Mouse (Mus musculus): ENCODE measurements around the gene Armc10. TPM values are rescaled to one million over a fixed set of nuclear protein-coding genes. Genes with fewer than 3 reads are reported as not detected.
"Not testable (repeated sequence)": the region's sequence is repeated elsewhere in the genome, so short reads cannot be mapped to it uniquely, and the experiment has no call there.

Armc10 gene
- polyA plus RNA-seq (2015; fragmentation: Nextera tagmentation; extraction: Ambion mirVana): 6.0 and 6.3 TPM in 2 replicates

GRCm38 (mm10) chr5:21645439-21646132 lies at the start of gene Armc10, which contains the start of gene Fbxl13:
TSS of gene Armc10 (plus strand) at chr5:21645813.
TSS of gene Fbxl13 (minus strand) at chr5:21645634.
- Histone ChIP-seq H3K27ac (ENCODE audit: low read length) (peak within 1 kb of the TSS; percentile 76), H3K4me1 (ENCODE audit: control insufficient read depth, low read depth, low read length) (peaks cover 13% of the 10 kb centered on the region), H3K36me3 (ENCODE audit: control insufficient read depth, insufficient read depth) (no peaks in the 10 kb centered on the region; the same call in 1 of the 2 replicates), H3K4me3 (ENCODE audit: low read depth, low read length) (peak within 1 kb of the TSS; percentile 77), H3K4me2 (ENCODE audit: low read depth, low read length) (peak within 1 kb of the TSS; percentile 80), H3K9ac (ENCODE audit: low read depth, low read length) (peak within 1 kb of the TSS; percentile 79), H3K9me3 (replicated peaks; ENCODE audit: control insufficient read depth, low read length) (no peaks in the 10 kb centered on the region), H3K27me3 (ENCODE audit: control insufficient read depth, insufficient read depth, low read depth, low read length) (peaks cover 2% of the 10 kb centered on the region)
- ATAC-seq (ENCODE audit: low read depth): peak; percentile 94
- under 1% methylated on average over 40 of the region's 40 CpGs for WGBS (ENCODE audit: insufficient replicate concordance)

DNA sequence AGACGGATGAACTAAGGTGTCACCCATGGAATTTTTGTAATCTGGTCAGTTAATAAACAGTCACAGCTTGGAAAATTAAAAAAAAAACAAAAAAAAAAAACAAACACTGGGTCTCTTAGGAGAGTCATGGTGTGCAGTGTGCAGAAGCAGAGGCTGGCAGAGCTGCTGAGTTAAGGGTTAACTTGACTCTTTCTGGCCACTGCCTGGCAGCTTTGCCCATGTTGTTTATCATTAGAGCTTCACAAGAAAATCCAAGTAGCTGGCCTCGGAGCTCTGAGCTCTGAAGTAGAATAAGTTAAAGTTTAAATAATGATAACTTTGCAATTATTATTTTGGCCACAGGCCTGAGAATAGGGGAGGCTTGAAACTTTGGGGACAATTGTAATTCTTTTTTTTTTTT lies 46.1 kb upstream of the Armc10 start:
- not testable (repeated sequence) for ATAC-seq (ENCODE audit: low read depth)

GRCm38 (mm10) chr5:21599961-21600360 lies 45.7 kb upstream of the Armc10 start:
- Histone ChIP-seq H3K27ac (ENCODE audit: low read length) (no peak overlapping the region), H3K9ac (ENCODE audit: low read depth, low read length) (no peak overlapping the region), H3K4me2 (ENCODE audit: low read depth, low read length) (no peak overlapping the region), H3K27me3 (ENCODE audit: control insufficient read depth, insufficient read depth, low read depth, low read length) (no peaks in the 10 kb centered on the region), H3K36me3 (ENCODE audit: control insufficient read depth, insufficient read depth) (no peaks in the 10 kb centered on the region), H3K9me3 (replicated peaks; ENCODE audit: control insufficient read depth, low read length) (no peaks in the 10 kb centered on the region), H3K4me3 (ENCODE audit: low read depth, low read length) (no peak overlapping the region), H3K4me1 (ENCODE audit: control insufficient read depth, low read depth, low read length) (no peaks in the 10 kb centered on the region)
- WGBS (ENCODE audit: insufficient replicate concordance): 68% methylated on average over 4 of the region's 4 CpGs
- ATAC-seq (ENCODE audit: low read depth): no peak

More for the DNA sequence above, 46.1 kb upstream of the Armc10 start:
- not testable (repeated sequence) for H3K9me3 ChIP-seq (replicated peaks; ENCODE audit: control insufficient read depth, low read length); H3K4me3 ChIP-seq (ENCODE audit: low read depth, low read length); H3K4me2 ChIP-seq (ENCODE audit: low read depth, low read length); H3K4me1 ChIP-seq (ENCODE audit: control insufficient read depth, low read depth, low read length); H3K9ac ChIP-seq (ENCODE audit: low read depth, low read length); H3K36me3 ChIP-seq (ENCODE audit: control insufficient read depth, insufficient read depth); H3K27ac ChIP-seq (ENCODE audit: low read length); H3K27me3 ChIP-seq (ENCODE audit: control insufficient read depth, insufficient read depth, low read depth, low read length)
- 38% methylated on average over 2 of the region's 2 CpGs for WGBS (ENCODE audit: insufficient replicate concordance)

GRCm38 (mm10) chr5:21605936-21606335 lies 39.7 kb upstream of the Armc10 start:
- Histone ChIP-seq H3K4me2 (ENCODE audit: low read depth, low read length) (no peak overlapping the region), H3K4me1 (ENCODE audit: control insufficient read depth, low read depth, low read length) (no peaks in the 10 kb centered on the region), H3K4me3 (ENCODE audit: low read depth, low read length) (no peak overlapping the region), H3K27me3 (ENCODE audit: control insufficient read depth, insufficient read depth, low read depth, low read length) (no peaks in the 10 kb centered on the region), H3K27ac (ENCODE audit: low read length) (no peak overlapping the region), H3K9ac (ENCODE audit: low read depth, low read length) (no peak overlapping the region), H3K36me3 (ENCODE audit: control insufficient read depth, insufficient read depth) (no peaks in the 10 kb centered on the region), H3K9me3 (replicated peaks; ENCODE audit: control insufficient read depth, low read length) (no peaks in the 10 kb centered on the region)
- ATAC-seq (ENCODE audit: low read depth): no peak
- 42% methylated on average over 6 of the region's 6 CpGs for WGBS (ENCODE audit: insufficient replicate concordance)

GRCm38 (mm10) chr5:21608311-21609304 lies 37.0 kb upstream of the Armc10 start:
- no peak overlapping the region for H3K27ac ChIP-seq (ENCODE audit: low read length)
- no peaks in the 10 kb centered on the region for H3K36me3 ChIP-seq (ENCODE audit: control insufficient read depth, insufficient read depth)
- H3K9me3 ChIP-seq (replicated peaks; ENCODE audit: control insufficient read depth, low read length): no peaks in the 10 kb centered on the region
- no peak overlapping the region for H3K9ac ChIP-seq (ENCODE audit: low read depth, low read length)
- no peaks in the 10 kb centered on the region for H3K27me3 ChIP-seq (ENCODE audit: control insufficient read depth, insufficient read depth, low read depth, low read length)
- WGBS (ENCODE audit: insufficient replicate concordance): 64% methylated on average over 12 of the region's 12 CpGs
- H3K4me2 ChIP-seq (ENCODE audit: low read depth, low read length): no peak overlapping the region
- H3K4me3 ChIP-seq (ENCODE audit: low read depth, low read length): no peak overlapping the region
- H3K4me1 ChIP-seq (ENCODE audit: control insufficient read depth, low read depth, low read length): no peaks in the 10 kb centered on the region
- ATAC-seq (ENCODE audit: low read depth): no peak

GRCm38 (mm10) chr5:21610996-21611395 lies 34.6 kb upstream of the Armc10 start:
- H3K4me3 ChIP-seq (ENCODE audit: low read depth, low read length): no peak overlapping the region
- no peaks in the 10 kb centered on the region for H3K4me1 ChIP-seq (ENCODE audit: control insufficient read depth, low read depth, low read length)
- no peak overlapping the region for H3K27ac ChIP-seq (ENCODE audit: low read length)
- WGBS (ENCODE audit: insufficient replicate concordance): 13% methylated on average over 3 of the region's 3 CpGs
- H3K36me3 ChIP-seq (ENCODE audit: control insufficient read depth, insufficient read depth): no peaks in the 10 kb centered on the region
- no peaks in the 10 kb centered on the region for H3K27me3 ChIP-seq (ENCODE audit: control insufficient read depth, insufficient read depth, low read depth, low read length)
- no peak overlapping the region for H3K4me2 ChIP-seq (ENCODE audit: low read depth, low read length)
- H3K9ac ChIP-seq (ENCODE audit: low read depth, low read length): no peak overlapping the region
- no peaks in the 10 kb centered on the region for H3K9me3 ChIP-seq (replicated peaks; ENCODE audit: control insufficient read depth, low read length)
- ATAC-seq (ENCODE audit: low read depth): no peak

GRCm38 (mm10) chr5:21614299-21614698 lies 31.3 kb upstream of the Armc10 start:
- H3K4me1 ChIP-seq (ENCODE audit: control insufficient read depth, low read depth, low read length); H3K9me3 ChIP-seq (replicated peaks; ENCODE audit: control insufficient read depth, low read length); H3K9ac ChIP-seq (ENCODE audit: low read depth, low read length); H3K4me3 ChIP-seq (ENCODE audit: low read depth, low read length); H3K36me3 ChIP-seq (ENCODE audit: control insufficient read depth, insufficient read depth); H3K27me3 ChIP-seq (ENCODE audit: control insufficient read depth, insufficient read depth, low read depth, low read length); H3K4me2 ChIP-seq (ENCODE audit: low read depth, low read length); H3K27ac ChIP-seq (ENCODE audit: low read length); ATAC-seq (ENCODE audit: low read depth): not testable (repeated sequence)
- WGBS (ENCODE audit: insufficient replicate concordance): 88% methylated on average over 11 of the region's 11 CpGs

DNA sequence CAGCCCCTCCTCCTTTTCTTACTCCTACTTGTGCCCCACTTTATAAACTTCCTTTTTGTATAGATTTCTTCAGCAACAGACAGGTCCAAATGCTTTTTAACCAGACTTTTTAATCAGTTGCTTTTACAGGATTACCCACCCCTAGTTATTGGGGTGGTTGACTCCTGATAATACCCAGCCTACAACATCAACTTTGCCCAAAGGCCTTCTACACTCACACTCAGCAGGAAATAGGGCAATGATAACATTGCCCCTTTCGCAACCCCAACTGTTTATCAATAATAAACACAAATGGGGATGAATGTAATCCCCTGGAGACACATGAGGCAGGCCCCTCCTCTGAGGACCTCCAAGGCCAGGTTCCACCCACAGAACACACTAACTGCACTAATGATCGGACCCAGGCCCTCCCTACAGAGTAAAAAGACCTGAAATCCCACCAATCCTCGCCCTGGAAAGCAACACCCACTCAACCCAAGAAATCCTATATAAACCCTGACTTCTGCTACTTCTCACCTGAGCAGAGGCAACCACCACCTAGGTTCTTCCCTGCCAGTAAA lies 29.1 kb upstream of the Armc10 start:
- peak; percentile 39; the same call in 1 of the 2 replicates for ATAC-seq (ENCODE audit: low read depth)
- no peak overlapping the region for H3K27ac ChIP-seq (ENCODE audit: low read length)
- no peaks in the 10 kb centered on the region for H3K9me3 ChIP-seq (replicated peaks; ENCODE audit: control insufficient read depth, low read length)
- no peaks in the 10 kb centered on the region for H3K36me3 ChIP-seq (ENCODE audit: control insufficient read depth, insufficient read depth)
- peaks cover 3% of the 10 kb centered on the region; the same call in 1 of the 2 replicates for H3K4me1 ChIP-seq (ENCODE audit: control insufficient read depth, low read depth, low read length)
- H3K4me2 ChIP-seq (ENCODE audit: low read depth, low read length): no peak overlapping the region
- no peak overlapping the region for H3K4me3 ChIP-seq (ENCODE audit: low read depth, low read length)
- WGBS (ENCODE audit: insufficient replicate concordance): 28% methylated on average over 3 of the region's 3 CpGs
- H3K9ac ChIP-seq (ENCODE audit: low read depth, low read length): no peak overlapping the region
- H3K27me3 ChIP-seq (ENCODE audit: control insufficient read depth, insufficient read depth, low read depth, low read length): no peaks in the 10 kb centered on the region
